Mouse (Mus musculus): ENCODE results near the gene Chid1. TPM values are rescaled to one million over a fixed set of nuclear protein-coding genes. Genes with fewer than 3 reads are reported as not detected.

The Chid1 gene
- polyA plus RNA-seq, 1 experiment from 2014 or later: 33.3 TPM

DNA sequence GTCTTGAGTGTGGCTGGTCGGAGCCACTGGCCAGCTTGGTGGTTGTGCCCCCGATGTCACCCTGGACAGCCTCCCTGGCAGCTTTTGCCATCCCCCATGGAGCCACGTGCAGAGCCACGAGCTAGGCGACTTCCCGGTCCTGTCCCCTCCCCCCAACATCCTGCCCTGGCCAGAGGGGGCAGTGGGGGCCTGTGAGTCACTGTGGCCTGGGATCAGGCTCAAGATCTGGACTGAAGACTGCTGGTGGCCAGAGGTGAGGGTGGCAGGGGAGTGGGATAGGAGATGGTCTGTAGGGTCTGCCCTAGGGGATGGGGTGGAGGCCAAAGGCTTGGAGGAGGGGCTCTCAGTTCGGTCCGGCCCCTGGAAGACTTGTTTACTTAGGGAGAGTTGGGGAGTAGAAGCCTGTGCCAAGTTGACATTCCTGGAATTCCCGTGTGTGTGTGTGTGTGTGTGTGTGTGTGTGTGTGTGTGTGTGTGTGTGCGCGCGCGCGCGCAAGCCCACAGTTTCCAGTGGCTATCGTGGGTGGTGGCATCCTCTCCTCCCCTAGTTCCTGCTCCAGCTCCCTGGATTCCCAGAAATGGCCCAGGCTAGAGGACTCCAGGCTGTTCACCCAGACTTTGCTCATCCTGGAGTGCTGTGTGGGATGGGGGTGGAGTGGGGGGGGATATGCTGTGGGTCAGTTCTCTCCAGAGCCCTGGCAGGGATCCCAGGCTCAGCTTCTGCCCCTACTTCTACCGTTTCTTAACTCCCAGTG is 63.3 kb downstream of the Chid1 start:
- no peaks in the 10 kb centered on the region for H3K9me3 ChIP-seq (ENCODE audit: control insufficient read depth, low read length)
- H3K9ac ChIP-seq (ENCODE audit: low read length): peak overlapping the region; percentile 86
- 0% methylated on average over 17 of the region's 17 CpGs for WGBS
- peak overlapping the region; percentile 97 for H3K4me2 ChIP-seq (ENCODE audit: low read length)
- H3K36me3 ChIP-seq (ENCODE audit: control insufficient read depth, insufficient read depth, low read length): peaks cover 15% of the 10 kb centered on the region
- peak overlapping the region; percentile 81 to 86 for H3K4me3 ChIP-seq (ENCODE audit: control insufficient read depth in 1 of 2, insufficient read depth in 1 of 2, low read depth in 1 of 2, low read length in 2 of 2)
- peak; percentile 67 for ATAC-seq (ENCODE audit: insufficient number of reproducible peaks, insufficient read depth, low FRiP score, low read depth)
- H3K27ac ChIP-seq (replicated peaks in 1 of 2; ENCODE audit: control insufficient read depth in 1 of 2, insufficient read depth in 1 of 2, low read depth in 2 of 2, low read length in 2 of 2): peak overlapping the region; percentile 95 to 98
- peaks cover 35 to 51% of the 10 kb centered on the region in 2 experiments for H3K4me1 ChIP-seq (ENCODE audit: control insufficient read depth in 2 of 2, insufficient read depth in 2 of 2, low read length in 2 of 2)
- H3K27me3 ChIP-seq (ENCODE audit: control insufficient read depth, insufficient read depth, low read length): no peaks in the 10 kb centered on the region

DNA sequence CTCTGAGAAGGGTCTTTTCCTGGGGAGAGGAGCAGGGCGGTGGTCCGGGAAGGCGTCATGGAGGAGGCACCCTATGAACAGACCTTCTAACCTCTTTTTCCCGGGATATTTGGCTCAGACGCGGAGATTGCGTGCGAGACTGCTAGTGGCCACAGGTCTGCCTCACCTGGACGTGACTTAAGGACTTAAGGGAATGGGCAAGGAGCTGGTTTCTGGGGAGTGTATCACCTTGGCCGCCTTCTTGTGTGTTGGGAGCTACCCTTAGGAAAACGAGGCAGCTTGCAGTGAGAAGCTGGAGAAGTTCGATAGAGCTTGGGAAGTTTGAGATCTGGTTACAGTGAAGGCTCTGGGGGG is 63.9 kb downstream of the Chid1 start:
- H3K9ac ChIP-seq (ENCODE audit: low read length): peak overlapping the region; percentile 86
- peaks cover 22% of the 10 kb centered on the region for H3K36me3 ChIP-seq (ENCODE audit: control insufficient read depth, insufficient read depth, low read length)
- H3K9me3 ChIP-seq (ENCODE audit: control insufficient read depth, low read length): no peaks in the 10 kb centered on the region
- peak overlapping the region; percentile 95 to 98 for H3K27ac ChIP-seq (replicated peaks in 1 of 2; ENCODE audit: control insufficient read depth in 1 of 2, insufficient read depth in 1 of 2, low read depth in 2 of 2, low read length in 2 of 2)
- 0% methylated on average over 12 of the region's 12 CpGs for WGBS
- no peaks in the 10 kb centered on the region for H3K27me3 ChIP-seq (ENCODE audit: control insufficient read depth, insufficient read depth, low read length)
- H3K4me3 ChIP-seq (ENCODE audit: control insufficient read depth in 1 of 2, insufficient read depth in 1 of 2, low read depth in 1 of 2, low read length in 2 of 2): peak overlapping the region; percentile 81 to 86
- ATAC-seq (ENCODE audit: insufficient number of reproducible peaks, insufficient read depth, low FRiP score, low read depth): no peak
- H3K4me1 ChIP-seq (ENCODE audit: control insufficient read depth in 2 of 2, insufficient read depth in 2 of 2, low read length in 2 of 2): peaks cover 32 to 45% of the 10 kb centered on the region in 2 experiments
- H3K4me2 ChIP-seq (ENCODE audit: low read length): peak overlapping the region; percentile 97

DNA sequence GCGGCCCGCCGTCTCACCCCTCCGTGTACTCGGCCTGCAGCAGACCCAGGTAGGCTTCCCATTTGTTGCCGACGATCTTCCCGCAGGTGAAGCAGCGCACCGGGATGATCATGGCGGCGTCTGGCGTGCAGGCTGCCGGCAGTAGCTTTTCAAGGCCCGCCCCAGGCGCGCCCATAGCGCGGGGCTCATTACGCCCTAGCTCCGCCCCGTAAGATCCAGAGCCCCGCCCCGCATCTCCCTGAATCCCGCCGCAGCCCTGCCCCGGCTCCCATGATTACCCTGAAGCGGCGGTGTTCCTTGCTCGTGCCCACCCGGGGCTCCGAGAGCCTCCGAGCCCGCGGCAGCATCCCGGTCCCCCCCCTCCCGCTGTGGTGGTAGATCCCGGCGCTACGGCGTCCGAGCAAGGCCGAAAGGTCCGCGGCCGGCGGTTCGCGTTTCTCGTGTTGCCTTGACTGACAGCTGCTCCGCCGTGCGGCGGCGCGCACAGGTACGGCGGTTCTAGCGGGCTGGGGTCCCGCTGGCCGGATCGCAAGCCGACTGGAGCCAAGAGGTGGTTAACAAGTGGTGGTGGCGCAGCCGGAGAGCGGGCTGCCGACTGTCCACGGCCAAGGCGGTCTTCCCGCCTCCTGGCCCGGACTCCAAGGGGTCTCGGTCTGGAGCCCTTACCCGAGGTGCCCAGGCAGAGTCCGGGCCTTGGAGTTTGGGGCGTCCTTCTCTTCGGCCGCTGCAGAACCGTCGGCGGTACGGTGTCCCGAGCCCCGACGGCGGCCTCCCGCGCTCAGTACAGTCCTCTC is 64.4 kb downstream of the Chid1 start, which contains the start of the genes Polr2l and Tspan4:
Gene Polr2l, minus strand, starts transcription at position 122 of the 794 bp plus-strand sequence.
Gene Tspan4, plus strand, starts transcription at position 230 of the 794 bp plus-strand sequence.
- Histone ChIP-seq H3K27ac (replicated peaks in 1 of 2; ENCODE audit: control insufficient read depth in 1 of 2, insufficient read depth in 1 of 2, low read depth in 2 of 2, low read length in 2 of 2) (peak within 1 kb of the TSS; percentile 95 to 98), H3K9ac (ENCODE audit: low read length) (peak within 1 kb of the TSS; percentile 86), H3K9me3 (ENCODE audit: control insufficient read depth, low read length) (no peaks in the 10 kb centered on the region), H3K4me1 (ENCODE audit: control insufficient read depth in 2 of 2, insufficient read depth in 2 of 2, low read length in 2 of 2) (peaks cover 32 to 42% of the 10 kb centered on the region in 2 experiments), H3K4me2 (ENCODE audit: low read length) (peak within 1 kb of the TSS; percentile 97), H3K36me3 (ENCODE audit: control insufficient read depth, insufficient read depth, low read length) (peaks cover 27% of the 10 kb centered on the region), H3K27me3 (ENCODE audit: control insufficient read depth, insufficient read depth, low read length) (no peaks in the 10 kb centered on the region), H3K4me3 (ENCODE audit: control insufficient read depth in 1 of 2, insufficient read depth in 1 of 2, low read depth in 1 of 2, low read length in 2 of 2) (peak within 1 kb of the TSS; percentile 81 to 86)
- WGBS: under 1% methylated on average over 85 of the region's 87 CpGs
- peak; percentile 51 for ATAC-seq (ENCODE audit: insufficient number of reproducible peaks, insufficient read depth, low FRiP score, low read depth)

DNA sequence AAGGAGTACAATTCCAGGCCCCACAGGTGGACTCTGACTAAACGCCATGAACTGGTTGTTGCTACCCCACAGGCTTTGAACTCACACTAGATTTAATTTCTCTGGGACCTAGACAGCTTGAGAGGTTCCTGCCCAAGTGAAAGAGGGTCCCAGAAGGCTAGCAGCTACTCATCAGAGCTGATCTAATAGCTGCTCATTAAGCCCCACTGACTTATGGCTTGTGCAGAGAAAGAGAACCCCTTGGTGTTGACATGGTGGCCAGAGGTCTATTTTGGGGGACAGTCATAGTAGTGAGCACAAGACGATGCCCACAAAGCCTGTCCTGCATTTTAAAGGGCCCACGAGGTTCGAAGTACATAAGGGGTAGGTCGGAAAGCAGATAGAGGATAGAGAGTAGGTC is 65.5 kb downstream of the Chid1 start:
- no peak for ATAC-seq (ENCODE audit: insufficient number of reproducible peaks, insufficient read depth, low FRiP score, low read depth)
- peaks cover 38% of the 10 kb centered on the region for H3K36me3 ChIP-seq (ENCODE audit: control insufficient read depth, insufficient read depth, low read length)
- H3K27ac ChIP-seq (replicated peaks in 1 of 2; ENCODE audit: control insufficient read depth in 1 of 2, insufficient read depth in 1 of 2, low read depth in 2 of 2, low read length in 2 of 2): no peak overlapping the region; a peak in 1 of 4 replicates
- peaks cover 40 to 51% of the 10 kb centered on the region in 2 experiments for H3K4me1 ChIP-seq (ENCODE audit: control insufficient read depth in 2 of 2, insufficient read depth in 2 of 2, low read length in 2 of 2)
- H3K4me2 ChIP-seq (ENCODE audit: low read length): peak overlapping the region; percentile 97
- peak overlapping the region; percentile 81 to 86 for H3K4me3 ChIP-seq (ENCODE audit: control insufficient read depth in 1 of 2, insufficient read depth in 1 of 2, low read depth in 1 of 2, low read length in 2 of 2)
- no peaks in the 10 kb centered on the region for H3K27me3 ChIP-seq (ENCODE audit: control insufficient read depth, insufficient read depth, low read length)
- H3K9ac ChIP-seq (ENCODE audit: low read length): peak overlapping the region; percentile 86
- 4% methylated on average over 5 of the region's 5 CpGs for WGBS
- H3K9me3 ChIP-seq (ENCODE audit: control insufficient read depth, low read length): no peaks in the 10 kb centered on the region

DNA sequence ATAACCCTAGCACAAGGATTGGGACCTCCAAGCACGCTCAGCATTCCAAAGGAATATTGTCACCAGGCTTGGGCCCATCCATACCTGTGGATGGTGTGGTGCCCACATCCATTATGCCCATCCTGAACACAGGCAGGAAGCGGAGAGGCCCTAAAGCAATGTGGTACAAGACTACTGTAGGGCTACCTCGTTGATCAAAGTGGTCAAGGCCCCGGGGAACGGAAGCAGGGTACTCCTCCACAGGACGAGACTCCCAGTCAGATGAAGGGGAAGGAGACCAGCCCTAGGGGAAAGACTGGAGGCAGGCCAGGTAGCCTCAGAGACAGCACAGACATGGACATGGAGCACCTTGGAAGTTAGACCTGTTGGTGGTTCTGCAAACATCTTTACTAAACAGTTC is 66.9 kb downstream of the Chid1 start:
- Histone ChIP-seq H3K4me2 (ENCODE audit: low read length) (no peak overlapping the region), H3K9ac (ENCODE audit: low read length) (no peak overlapping the region), H3K4me1 (ENCODE audit: control insufficient read depth in 2 of 2, insufficient read depth in 2 of 2, low read length in 2 of 2) (peaks cover 44 to 52% of the 10 kb centered on the region in 2 experiments), H3K9me3 (ENCODE audit: control insufficient read depth, low read length) (no peaks in the 10 kb centered on the region), H3K27ac (replicated peaks in 1 of 2; ENCODE audit: control insufficient read depth in 1 of 2, insufficient read depth in 1 of 2, low read depth in 2 of 2, low read length in 2 of 2) (no peak overlapping the region), H3K4me3 (ENCODE audit: control insufficient read depth in 1 of 2, insufficient read depth in 1 of 2, low read depth in 1 of 2, low read length in 2 of 2) (no peak overlapping the region), H3K36me3 (ENCODE audit: control insufficient read depth, insufficient read depth, low read length) (peaks cover 38% of the 10 kb centered on the region), H3K27me3 (ENCODE audit: control insufficient read depth, insufficient read depth, low read length) (no peaks in the 10 kb centered on the region)
- 80% methylated on average over 6 of the region's 6 CpGs for WGBS
- no peak for ATAC-seq (ENCODE audit: insufficient number of reproducible peaks, insufficient read depth, low FRiP score, low read depth)

DNA sequence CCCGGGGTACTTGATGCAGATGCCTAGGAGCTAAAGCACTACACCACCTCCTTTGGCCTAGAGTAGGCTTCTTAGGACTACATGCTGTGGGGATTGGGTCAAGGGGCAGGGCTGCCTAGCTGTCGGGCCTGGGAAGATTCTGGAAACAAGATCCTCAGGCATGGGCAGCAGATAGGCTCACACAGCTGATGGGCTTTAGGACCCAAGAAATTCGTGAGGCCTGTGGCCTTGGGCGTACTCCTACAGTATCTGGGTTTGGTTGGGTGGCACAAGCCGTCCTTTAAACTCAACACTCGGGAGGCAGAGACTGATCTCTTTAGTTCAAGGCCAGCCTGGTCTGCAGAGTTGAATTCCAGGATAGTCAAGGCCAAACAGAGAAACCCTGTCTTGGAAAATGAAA is 67.4 kb downstream of the Chid1 start:
- no peak overlapping the region for H3K9ac ChIP-seq (ENCODE audit: low read length)
- no peak overlapping the region for H3K4me3 ChIP-seq (ENCODE audit: control insufficient read depth in 1 of 2, insufficient read depth in 1 of 2, low read depth in 1 of 2, low read length in 2 of 2)
- H3K4me2 ChIP-seq (ENCODE audit: low read length): no peak overlapping the region
- no peaks in the 10 kb centered on the region for H3K9me3 ChIP-seq (ENCODE audit: control insufficient read depth, low read length)
- peaks cover 38% of the 10 kb centered on the region for H3K36me3 ChIP-seq (ENCODE audit: control insufficient read depth, insufficient read depth, low read length)
- peaks cover 41 to 47% of the 10 kb centered on the region in 2 experiments for H3K4me1 ChIP-seq (ENCODE audit: control insufficient read depth in 2 of 2, insufficient read depth in 2 of 2, low read length in 2 of 2)
- no peak for ATAC-seq (ENCODE audit: insufficient number of reproducible peaks, insufficient read depth, low FRiP score, low read depth)
- H3K27ac ChIP-seq (replicated peaks in 1 of 2; ENCODE audit: control insufficient read depth in 1 of 2, insufficient read depth in 1 of 2, low read depth in 2 of 2, low read length in 2 of 2): no peak overlapping the region
- 78% methylated on average over 6 of the region's 6 CpGs for WGBS
- H3K27me3 ChIP-seq (ENCODE audit: control insufficient read depth, insufficient read depth, low read length): no peaks in the 10 kb centered on the region

DNA sequence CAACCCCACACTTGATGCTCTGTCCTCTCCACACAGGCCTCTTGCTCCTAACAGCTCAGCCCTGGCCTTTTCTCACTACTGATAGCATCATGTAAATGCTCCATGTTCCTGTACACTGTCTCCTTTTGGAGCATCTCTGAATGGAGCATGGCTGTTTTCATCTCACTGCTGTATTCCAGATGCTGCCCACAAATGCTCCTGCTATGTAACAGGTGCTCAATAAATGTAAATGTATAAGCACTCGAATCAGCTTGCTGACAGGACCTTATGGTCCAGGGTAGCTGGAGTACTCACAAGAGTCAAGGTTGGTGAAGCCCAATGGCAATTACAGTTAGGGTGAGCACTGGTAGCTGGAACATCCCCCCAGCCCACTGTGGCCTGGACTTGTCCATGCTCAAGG is 68.4 kb downstream of the Chid1 start:
- ATAC-seq (ENCODE audit: insufficient number of reproducible peaks, insufficient read depth, low FRiP score, low read depth): no peak
- Histone ChIP-seq H3K4me2 (ENCODE audit: low read length) (no peak overlapping the region), H3K4me1 (ENCODE audit: control insufficient read depth in 2 of 2, insufficient read depth in 2 of 2, low read length in 2 of 2) (peaks cover 38 to 45% of the 10 kb centered on the region in 2 experiments), H3K9ac (ENCODE audit: low read length) (no peak overlapping the region), H3K27me3 (ENCODE audit: control insufficient read depth, insufficient read depth, low read length) (no peaks in the 10 kb centered on the region), H3K4me3 (ENCODE audit: control insufficient read depth in 1 of 2, insufficient read depth in 1 of 2, low read depth in 1 of 2, low read length in 2 of 2) (no peak overlapping the region), H3K9me3 (ENCODE audit: control insufficient read depth, low read length) (no peaks in the 10 kb centered on the region), H3K27ac (replicated peaks in 1 of 2; ENCODE audit: control insufficient read depth in 1 of 2, insufficient read depth in 1 of 2, low read depth in 2 of 2, low read length in 2 of 2) (no peak overlapping the region), H3K36me3 (ENCODE audit: control insufficient read depth, insufficient read depth, low read length) (peaks cover 38% of the 10 kb centered on the region)
- WGBS: 93% methylated on average over 1 of the region's 1 CpGs

Measured in heart, embryonic 14.5 days (tissue).